Mouse (Mus musculus) embryo, embryonic 9.5 days (tissue): ENCODE measurements around the gene Dennd1a.
A peak's percentile ranks its signal among the peaks of the same experiment; 100 is the strongest.

Source experiments
- DNase-seq: peaks from one replicate; pipeline ENCODE4 v3.0.0-alpha.2; 2017; ENCODE audit errors: extremely low spot score

Dennd1a gene

DNA sequence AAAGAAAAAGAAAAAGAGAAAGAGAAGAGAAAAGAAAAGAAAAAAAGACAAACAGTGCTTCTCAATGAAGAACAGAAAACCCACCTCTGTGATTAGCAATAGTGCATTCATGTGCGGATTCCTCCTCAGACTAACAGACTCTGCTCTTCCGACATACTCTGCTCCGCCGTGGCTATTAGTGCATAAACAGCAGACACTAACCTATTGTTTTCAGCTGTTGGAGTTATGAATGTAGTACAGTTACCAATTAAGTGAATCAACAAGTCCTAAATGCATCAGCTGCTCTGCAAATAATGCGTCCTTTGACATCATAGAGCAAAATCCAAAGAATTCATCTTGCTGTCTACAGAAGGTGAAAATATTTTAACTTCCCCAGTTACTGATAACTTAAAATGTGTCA is 121.2 kb downstream of the Dennd1a start:
- DNase-seq = no peak

DNA sequence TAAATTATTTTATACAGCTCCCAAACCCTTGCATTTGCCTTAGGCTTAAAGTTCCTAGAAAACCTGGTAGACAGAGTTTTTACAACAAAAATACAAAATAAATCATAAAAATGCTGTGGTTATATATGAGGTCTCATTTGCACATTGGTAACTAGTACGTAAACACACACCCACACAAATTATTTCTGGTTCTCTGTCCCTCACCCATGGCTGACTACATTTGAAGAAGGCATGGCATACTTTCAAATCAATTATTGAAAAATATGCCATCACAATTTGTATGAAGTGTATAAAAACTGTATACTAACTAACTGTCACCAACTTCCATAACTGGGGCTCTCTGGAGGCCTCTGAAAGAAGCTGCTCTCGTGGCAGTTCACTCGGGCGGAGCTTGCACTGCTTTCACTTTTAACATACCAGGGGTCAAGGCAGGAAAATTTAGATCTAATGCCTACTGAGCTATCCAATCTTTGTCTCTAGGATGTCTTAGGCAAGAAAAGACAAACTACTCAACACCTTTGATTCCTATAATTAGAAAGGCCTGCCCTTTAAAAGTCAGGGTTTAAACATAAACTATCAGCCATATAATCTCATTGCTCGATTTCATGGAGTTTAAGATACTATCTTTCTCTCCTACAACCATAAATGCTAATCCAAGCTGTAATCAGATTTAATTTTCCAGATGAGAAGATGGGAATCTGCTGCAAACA is 122.7 kb downstream of the Dennd1a start:
- no peak for DNase-seq

DNA sequence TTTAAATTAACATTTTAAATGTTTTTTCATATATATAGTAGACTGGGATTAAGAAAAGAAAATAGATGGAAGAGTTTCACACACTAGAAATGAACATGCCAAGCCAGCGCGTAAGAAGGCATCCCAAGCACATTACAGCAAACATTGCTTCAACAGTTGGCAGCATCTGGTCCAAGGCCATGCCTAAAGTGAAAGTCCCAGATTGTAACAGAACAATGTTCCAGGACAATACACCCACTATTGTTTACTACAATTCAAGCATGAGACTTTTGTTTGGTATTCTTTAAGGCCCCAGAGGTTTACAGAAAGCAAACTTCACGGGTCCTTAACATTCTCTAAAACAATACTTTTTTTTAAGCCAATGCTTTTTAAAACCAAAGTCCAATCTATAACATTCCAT is 124.7 kb downstream of the Dennd1a start:
- DNase-seq = peak; percentile 22

DNA sequence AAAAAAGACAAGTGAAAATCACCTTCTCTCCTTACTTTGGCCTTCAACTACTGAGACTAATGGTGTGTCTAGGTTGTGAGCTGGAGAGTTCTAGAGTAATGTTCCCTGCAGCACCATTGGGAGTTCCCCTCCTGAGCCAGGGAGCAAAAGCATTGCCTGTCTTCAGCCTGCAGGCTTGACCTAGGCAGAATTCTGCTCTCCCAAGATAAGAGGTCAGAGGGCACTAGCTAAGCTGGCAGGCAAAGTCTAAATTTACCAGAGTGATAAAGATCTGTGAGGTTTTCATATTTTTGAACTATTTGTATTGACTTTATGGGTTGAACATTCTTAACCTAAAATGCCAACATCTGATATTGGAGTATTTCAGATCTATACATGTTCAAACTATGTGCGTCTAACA is 125.7 kb downstream of the Dennd1a start:
- no peak for DNase-seq

DNA sequence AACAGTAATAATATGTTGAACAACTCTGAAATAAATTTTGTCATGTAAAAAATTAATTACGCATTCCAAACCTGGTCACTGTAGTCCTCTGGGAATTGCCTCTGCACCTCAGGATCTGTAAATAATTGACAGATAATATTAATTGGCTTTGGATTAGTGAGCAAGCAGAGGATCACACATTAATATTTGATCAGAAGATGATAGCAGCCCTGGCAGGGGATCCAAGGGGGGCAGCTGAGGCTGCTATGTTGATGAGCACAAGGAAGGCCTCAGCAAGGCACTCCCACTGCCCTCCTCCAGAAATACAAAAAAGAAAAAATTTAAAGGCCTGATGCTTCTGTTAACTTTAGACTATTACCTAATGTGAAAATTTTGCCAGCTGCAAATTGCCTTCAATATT is 127.5 kb downstream of the Dennd1a start:
- no peak for DNase-seq

DNA sequence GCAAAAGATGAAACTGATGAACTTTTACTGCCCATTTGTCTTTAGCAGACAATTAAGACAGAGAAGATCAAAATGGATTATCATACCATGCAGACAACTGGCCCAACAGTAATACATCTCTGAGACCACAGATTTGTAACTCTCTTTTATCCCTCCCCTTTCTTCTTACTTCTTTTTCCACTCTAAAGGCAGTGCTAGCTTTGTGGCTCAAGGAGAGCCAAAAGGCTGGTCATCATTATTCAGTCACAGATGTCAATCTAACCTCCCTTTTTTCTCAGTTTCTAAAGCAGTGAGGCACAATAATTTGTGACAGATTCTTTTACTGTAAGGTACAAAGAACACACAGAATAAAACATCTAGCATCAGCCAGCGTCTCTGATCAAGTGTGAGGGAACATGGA is 130.2 kb downstream of the Dennd1a start:
- DNase-seq = no peak

DNA sequence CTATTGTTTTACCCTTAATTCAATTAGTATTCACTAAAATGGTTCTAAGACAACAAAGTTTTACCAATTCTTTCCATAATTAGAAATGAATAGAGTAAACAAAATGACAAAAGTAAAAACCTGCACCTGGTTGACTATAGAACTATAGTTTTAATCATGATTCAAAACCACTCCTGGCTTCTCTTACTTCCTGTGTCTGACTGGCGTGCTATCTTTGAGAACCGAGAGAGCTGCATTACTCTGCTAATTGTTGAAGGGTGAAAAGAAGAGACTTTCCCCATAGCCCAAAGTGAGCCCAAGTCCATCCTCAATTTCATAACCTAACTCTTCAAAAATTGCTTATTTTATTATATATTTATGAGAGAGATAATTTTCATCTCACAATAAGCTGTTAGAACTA is 131.2 kb downstream of the Dennd1a start:
- no peak for DNase-seq

DNA sequence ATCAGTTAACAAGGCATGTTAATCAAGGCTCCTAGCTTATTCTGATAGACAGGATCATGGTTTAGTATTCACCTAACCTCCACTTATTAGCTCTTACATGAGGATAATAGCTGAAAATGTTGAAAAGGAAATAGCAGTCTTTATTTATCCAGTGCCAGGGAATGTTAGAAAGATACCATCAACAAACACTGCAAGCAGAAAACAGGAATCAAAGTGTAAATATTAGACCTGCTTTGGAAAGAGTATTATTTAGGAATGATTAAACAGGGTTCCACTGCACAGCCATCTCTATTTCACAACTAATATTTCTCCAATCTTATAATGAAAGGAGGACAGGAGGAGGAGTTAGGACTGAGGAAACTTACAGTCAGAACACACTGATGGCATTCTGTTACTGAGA is 142.4 kb downstream of the Dennd1a start:
- DNase-seq = no peak

DNA sequence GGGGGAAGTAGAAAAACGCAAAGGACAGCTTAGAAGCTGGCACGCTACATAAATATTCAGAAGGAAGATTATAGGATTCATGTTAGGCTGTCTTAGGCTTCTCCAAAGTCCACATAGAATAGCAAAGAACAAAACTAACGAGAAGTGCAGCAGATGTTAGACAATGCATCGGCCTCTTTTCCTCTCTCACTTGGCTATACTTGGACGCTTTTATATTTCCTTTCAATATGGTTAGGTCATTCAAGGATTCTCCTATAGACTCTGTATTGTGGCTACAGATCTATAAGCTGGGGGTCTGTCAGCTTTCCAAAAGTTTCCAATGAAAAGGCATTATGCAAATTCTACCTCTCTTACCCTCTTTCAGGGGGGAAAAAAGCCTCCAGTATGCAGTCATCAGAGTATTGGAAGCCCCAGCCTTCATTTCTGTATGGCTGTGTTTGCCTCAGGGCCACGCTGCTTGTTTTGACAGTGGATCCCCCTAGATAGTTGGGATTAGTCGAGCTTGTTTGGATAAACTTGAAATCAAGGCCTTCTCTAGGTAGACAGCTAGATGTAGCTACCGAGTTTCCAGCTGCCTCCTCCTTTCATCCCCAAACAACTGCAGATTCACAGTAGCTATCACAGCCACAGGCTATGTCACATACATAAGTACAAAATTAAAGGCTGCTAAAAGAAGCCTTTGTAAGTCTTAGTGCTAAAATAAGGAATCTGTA is 143.0 kb downstream of the Dennd1a start:
- peak; percentile 32 for DNase-seq

DNA sequence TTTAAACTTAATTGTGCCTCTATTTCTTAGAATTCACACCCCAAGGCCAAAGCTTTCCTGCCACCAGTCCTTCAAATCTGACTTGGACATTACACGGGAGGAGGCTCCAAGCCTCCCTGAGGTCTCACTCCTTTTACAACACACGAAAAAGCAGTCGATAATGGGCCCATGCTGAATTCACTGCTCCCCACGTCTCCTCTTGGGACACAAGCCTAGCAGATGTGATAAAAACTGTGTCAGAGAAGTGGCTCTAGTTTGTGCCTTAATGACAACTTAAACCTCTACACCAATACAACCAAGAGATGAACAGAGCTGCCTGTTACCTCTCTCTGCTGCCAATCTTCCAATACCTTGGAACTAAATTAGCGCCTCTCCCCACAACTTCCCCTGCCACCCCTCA is 144.3 kb downstream of the Dennd1a start:
- DNase-seq = no peak

DNA sequence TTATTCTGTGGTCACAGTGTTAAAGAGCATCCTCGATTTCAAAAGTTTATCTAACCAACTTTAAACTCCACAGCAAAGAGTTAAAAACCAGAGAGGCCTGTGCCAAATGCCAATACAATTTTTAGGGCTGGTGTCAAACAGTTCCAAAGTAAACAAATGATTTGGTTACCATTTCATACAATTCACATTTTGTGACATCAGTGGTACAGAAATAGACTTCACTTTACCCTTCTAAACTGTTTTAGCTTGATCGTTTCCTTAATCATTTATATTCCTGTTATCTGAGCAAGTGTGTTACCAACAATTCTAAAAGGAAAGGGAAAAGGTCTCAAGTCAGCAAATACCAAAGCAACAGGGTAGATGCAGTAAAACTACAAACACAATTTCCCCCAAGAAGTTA is 145.0 kb downstream of the Dennd1a start:
- no peak for DNase-seq

DNA sequence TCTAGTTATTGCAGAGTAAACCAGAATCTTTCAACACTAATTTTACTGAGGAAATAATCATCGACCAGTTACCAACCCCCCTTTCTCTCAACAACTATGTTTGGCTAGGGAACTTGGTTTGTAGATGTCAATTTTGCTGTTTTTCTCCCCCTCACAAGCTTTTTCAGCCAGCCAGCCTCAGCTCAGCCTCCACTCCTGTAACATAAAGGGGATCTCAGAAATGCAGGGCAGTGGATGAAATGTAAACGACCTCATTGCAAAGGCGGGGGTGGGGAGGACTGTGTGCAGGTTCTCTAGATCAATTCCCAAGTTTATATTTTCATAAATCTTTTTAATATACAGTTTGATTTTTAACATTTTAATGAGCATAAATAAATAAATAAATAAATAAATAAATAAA is 147.7 kb downstream of the Dennd1a start:
- no peak for DNase-seq

DNA sequence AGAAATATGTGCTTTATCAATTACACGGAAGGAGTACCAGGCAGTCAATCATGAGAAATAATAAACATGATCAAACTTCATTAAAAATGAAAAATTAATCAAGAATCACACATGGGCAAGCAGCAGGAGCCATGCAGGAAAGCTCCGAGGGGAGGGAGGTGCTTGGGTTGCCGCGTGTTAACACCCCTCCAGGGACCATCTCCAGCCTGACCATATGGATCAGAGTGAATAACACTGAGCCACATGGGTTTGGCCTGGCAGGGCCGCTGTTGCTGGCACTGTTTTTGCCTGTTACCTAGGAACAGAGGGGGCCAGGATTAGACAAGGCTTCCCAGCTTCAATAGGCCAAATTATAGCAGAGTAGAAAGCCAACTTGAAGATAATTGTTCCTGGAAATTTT is 150.1 kb downstream of the Dennd1a start:
- DNase-seq = peak; percentile 24

DNA sequence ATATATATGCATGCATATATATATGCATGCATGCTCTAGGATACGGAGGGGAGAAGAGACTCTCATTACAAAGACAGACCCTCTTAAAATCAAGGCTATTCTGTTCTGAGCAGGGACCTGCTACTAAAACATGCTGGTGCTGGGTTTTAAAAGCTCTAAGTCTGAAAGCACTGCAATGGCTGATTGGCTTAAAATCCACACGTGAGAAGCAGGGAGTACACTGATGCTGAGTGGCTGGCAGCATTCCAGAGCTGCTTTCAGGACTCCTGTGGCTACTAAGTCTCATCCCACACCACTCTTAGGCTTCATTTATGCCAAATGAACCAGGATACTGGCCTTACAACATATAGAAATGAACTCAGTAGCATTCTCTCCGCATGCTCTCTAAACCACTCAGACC is 151.8 kb downstream of the Dennd1a start:
- no peak for DNase-seq

DNA sequence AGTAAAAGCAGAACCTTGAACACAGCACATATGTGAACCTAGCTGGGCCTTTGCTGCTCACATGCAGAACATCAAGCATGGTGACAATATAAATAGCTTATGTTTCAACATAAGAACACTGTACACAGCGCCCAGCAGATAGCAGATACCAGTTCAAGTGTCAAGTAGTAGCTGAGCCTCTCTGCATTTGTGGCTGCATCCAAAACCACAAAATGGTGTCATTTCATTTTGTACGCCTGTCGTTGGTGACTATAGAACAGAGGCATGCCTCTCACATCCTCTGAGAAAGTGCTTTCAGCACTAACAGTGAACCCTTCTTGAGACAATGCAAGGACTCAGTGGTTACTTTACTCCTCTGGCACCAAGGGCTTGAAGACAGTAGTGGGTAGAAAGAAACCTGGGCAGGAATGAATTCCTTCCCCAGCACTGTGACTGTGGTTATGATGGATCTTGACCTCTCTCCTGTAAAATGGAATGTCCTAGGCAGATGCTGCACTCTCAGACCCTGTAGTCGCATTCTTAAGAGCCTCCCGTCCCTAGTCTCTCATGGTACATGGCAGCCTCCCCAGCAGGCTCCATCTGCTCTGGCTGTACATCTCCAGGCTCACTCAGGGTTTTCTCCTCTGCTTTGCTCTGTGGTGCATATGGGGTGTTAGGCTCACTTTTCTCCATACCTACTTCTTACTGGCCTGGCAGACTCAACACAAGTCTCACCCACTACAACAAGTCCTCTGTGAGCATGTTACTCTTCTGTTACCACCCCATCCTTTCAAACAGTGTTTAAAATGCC is 154.0 kb downstream of the Dennd1a start:
- no peak for DNase-seq

DNA sequence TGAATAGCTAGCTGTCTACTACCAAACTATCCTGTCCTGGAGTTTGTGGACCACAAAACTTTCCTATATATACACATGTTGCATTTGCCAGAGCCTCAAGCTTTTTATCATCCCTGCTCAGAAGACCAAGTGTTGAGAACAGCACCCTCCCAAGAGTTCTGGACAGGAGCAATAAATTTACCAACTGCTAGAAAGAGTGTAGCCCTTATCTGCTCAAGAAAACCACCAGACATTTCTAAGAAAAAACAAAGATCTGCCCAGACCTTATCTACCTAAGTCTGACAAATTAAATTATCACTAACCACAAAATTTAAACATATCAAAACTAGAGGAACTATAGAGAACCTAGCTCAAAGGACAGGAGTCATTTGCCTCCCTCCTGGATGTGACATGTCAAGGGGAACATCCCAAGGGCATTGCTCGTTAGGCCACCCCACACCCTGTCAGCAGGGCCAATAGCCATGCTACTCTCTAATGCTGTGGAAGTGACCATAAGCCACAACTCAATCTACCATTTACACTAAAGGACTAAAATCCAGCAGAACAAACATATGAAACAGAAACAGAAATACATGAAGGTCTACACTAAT is 154.9 kb downstream of the Dennd1a start:
- no peak for DNase-seq

DNA sequence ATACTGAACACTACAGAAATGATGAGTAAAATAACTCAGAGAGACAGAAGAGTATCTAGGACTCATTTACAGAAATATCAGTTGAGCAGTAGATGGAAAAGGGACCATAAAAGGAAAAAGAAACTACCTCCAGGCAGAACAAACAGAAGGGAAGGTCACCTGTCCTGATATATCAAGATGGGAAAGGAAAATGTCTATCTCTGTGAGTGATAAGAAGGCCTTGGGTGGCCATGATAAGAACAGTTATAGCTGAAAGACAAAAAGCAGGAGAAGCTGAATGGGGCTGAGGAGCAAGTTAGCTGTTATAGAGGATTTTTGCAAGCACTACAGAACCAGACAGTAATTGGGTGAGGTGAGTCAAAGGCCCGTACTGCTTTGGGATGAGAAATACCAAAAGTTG is 155.7 kb downstream of the Dennd1a start:
- no peak for DNase-seq

DNA sequence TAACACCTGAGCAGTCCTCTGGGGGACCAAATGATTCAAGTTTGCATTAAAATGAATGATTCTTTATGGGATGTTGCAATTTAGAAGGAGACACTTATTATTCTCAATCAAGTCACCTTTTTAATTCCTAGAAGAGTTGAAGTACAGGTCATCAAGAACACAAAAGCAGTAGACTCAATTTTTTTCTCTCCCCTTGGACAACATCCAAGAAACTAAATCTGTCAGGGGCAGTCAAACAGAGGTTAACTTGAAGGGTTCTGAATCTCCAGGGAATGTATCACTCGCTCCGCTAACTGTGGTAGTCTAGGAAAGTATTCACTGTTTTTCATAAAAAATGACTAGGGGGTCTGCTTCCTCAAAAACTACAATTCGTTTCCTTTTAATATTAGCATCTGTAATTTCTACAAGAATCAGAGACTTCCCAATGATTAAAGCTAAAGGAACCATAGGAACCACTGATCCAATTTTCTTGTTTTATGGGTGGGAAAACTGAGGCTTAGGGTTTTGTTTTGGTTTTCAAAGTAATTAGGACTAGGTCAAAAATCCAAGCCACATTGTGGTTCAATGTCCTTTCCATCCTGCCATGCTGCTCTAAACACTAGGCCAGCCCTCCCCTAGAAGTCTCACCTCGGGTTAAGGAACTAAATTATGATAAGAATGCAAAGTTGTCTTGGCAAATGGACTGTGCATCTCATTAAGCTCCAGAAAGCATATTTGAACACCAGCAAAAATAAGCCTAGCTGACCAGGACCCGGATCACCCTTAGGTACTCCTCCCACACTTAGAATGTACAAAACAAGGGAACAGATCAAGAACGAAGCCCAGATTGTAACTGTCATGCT is 157.0 kb downstream of the Dennd1a start:
- DNase-seq = no peak

DNA sequence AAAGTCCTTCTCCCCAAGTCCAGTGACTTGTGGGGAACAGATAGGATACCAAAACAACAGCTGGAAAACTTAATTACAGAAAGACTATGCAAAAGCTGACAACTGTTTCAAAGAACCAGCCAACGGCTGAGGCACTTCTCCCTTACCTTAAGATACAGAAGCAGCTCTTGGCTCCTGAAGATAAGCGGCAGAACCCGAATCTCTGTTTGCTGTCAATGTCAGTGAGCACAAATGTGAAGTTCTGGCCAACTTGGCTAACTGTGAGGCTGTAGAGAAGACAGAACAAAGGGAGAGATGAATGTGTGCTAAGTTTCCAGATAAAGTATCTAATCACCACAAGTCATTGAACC is 160.8 kb downstream of the Dennd1a start:
- no peak for DNase-seq

DNA sequence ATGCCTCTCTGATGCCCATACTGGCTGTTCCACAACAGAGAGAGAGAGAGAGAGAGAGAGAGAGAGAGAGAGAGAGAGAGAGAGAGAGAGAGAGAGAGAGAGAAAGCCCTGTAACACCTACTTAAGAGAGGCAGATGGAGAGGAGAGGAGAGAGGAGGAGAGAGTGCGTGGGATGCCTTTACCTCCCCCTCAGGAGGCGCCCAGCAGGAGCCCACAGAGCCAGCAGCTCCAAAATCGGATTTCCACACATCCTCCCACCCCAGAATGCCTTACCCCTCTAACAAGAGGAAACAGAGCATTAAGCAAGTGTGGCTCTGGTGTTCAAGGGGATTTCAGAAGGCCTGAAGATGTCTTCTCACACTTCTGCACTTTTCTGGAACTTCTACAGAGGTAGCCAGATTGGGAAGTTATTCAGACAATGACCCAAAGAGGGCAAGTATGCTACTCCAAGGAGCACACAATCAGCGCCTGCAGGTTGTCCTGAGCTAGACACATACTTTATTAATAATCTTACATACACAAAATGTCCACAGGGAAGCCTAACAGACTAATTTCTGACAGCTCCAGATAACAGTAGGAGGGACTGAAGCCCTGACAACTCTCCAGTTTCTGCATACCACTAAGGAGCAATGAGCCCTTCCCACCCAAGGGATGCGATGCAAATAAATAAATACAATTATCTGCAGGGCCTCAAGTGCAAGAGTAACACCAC is 161.4 kb downstream of the Dennd1a start:
- no peak for DNase-seq

DNA sequence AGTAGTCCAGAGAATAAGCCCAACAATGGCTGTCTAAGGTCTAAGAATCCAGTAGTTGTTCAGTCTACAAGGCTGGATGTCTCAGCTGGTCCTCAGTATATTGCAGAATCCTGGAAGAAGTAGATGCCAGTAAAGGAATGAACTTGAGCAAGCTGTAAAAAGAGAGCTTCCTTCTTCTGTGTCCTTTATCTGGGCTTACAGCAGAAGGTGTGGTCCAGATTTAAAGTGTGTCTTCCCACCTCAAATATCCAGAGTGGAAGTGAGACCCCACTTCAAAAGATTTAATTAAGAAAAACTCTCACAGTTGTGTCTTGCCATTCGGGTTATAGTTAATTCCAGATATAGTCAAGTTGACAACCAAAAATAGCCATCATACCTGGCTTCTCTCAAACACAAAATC is 162.5 kb downstream of the Dennd1a start:
- no peak for DNase-seq
